Mouse (Mus musculus): ENCODE results near the gene Miga1.

- TF ChIP-seq POLR2A (IDR thresholded peaks at IDR 0.05; ENCODE audit: borderline replicate concordance, extremely low read depth, insufficient read depth, insufficient read length, poor library complexity, severe bottlenecking), result no peak
- no peak for TF ChIP-seq CTCF (IDR thresholded peaks at IDR 0.05; ENCODE audit: borderline replicate concordance, extremely low read depth, insufficient read depth, insufficient read length)
These were observed 99.1 kb downstream of the Miga1 start for GRCm38 (mm10) chr3:152241098-152241497.

All from brain, embryonic 14.5 days (tissue).